Mouse (Mus musculus) forebrain, embryonic 11.5 days (tissue): ENCODE results near the gene Pip5k1a. TPM values are rescaled to one million over a fixed set of nuclear protein-coding genes. Genes with fewer than 3 reads are reported as not detected.
A peak's percentile ranks its signal among the peaks of the same experiment; 100 is the strongest.
"Not testable (repeated sequence)": the region's sequence is repeated elsewhere in the genome, so short reads cannot be mapped to it uniquely, and the experiment has no call there.

Source experiments
- ATAC-seq: fragments of 200-750 bp; cut with Nextera tagmentation; replicated peaks from 2 replicates; pipeline ENCODE4 v1.8.0; 2017; ENCODE audit warnings: moderate TSS enrichment; ENCODE audit not compliant: low FRiP score
- DNase-seq: peaks from one replicate; pipeline ENCODE4 v3.0.0-alpha.2; 2017; ENCODE audit warnings: low spot score
- H3K27ac ChIP-seq: fragments of 300-500 bp; sonication (generic); 2 replicates; pipeline ENCODE4 v1.5.1; 2014; ENCODE audit warnings: low read depth, low read length
- H3K27me3 ChIP-seq: fragments of 300-500 bp; sonication (generic); 2 replicates; pipeline ENCODE4 v1.6.1; 2014; ENCODE audit warnings: mild to moderate bottlenecking, low read length, mixed read lengths; ENCODE audit not compliant: control insufficient read depth, insufficient read depth
- H3K36me3 ChIP-seq: fragments of 300-500 bp; sonication (generic); 2 replicates; pipeline ENCODE4 v1.6.1; 2014; ENCODE audit warnings: mild to moderate bottlenecking, low read length, moderate library complexity, mixed read lengths; ENCODE audit not compliant: control insufficient read depth, insufficient read depth
- H3K4me1 ChIP-seq: fragments of 300-500 bp; sonication (generic); replicated peaks from 2 replicates; pipeline ENCODE4 v1.6.1; 2014; ENCODE audit warnings: low read length, mixed read lengths; ENCODE audit not compliant: control insufficient read depth, insufficient read depth
- H3K4me2 ChIP-seq: fragments of 300-500 bp; sonication (generic); 2 replicates; pipeline ENCODE4 v1.6.1; 2014; ENCODE audit warnings: low read depth, mild to moderate bottlenecking, low read length, moderate library complexity, mixed read lengths; ENCODE audit not compliant: severe bottlenecking
- H3K4me3 ChIP-seq: fragments of 300-500 bp; sonication (generic); 2 replicates; pipeline ENCODE4 v1.5.1; 2014; ENCODE audit warnings: low read depth, low read length
- H3K9ac ChIP-seq: fragments of 300-500 bp; sonication (generic); 2 replicates; pipeline ENCODE4 v1.6.1; 2014; ENCODE audit warnings: low read length
- H3K9me3 ChIP-seq: fragments of 300-500 bp; sonication (generic); 2 replicates; pipeline ENCODE4 v1.6.1; 2016; ENCODE audit warnings: low read length, mixed read lengths; ENCODE audit not compliant: control insufficient read depth
- WGBS: fragments of 180-500 bp; shearing (Covaris S2); extraction: QIAGEN DNeasy Blood & Tissue Kit; methylation state at CpG from one replicate; pipeline ENCODE4 v1.1.7; 2014; 5-methylcytosine and 5-hydroxymethylcytosine counted together
- polyA plus RNA-seq: library from polyadenylated mRNA; unstranded; fragments of >200 nt; fragmentation: Nextera tagmentation; extraction: Ambion mirVana; gene quantifications from 2 replicates; pipeline ENCODE4 v1.2.1, GENCODE M21; 2014

Pip5k1a gene
- polyA plus RNA-seq, 1 experiment from 2014 or later, result 13.7 TPM

DNA sequence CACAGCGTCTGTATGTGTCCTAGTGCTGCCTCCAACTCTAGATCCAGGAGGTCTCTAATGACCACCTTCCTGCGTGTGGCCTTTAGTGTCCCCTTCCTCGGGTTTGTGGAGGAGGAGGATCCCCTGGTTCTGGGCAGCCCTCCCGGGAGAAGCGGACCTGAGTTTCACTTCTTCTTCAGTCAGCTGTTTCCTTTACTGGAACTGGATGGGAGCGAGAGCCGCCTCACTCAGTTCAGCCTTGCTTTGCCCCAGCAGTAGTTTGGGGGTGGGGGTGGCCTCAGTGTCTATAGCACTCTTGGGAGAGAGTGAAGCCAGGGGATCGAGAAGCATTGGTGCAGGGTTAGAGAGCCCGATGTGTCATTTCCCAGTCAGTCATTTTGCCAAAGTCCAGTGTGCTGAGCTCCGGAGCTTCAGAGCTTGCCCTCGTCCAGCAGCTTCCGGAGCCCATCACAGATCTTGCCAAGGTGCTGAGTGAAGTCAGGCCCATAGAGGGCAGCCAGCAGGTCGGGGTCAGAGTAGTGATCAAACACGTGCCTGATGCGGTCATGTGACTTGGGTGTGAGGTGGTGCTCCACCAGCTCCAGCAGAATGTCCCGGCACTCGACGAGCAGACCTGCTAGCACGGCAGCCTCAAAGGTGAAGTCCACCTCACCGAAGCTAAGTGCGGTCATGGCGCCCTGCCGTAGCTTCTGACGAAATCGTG is 33.0 kb upstream of the Pip5k1a start:
- WGBS, result 76% methylated on average over 25 of the region's 25 CpGs

DNA sequence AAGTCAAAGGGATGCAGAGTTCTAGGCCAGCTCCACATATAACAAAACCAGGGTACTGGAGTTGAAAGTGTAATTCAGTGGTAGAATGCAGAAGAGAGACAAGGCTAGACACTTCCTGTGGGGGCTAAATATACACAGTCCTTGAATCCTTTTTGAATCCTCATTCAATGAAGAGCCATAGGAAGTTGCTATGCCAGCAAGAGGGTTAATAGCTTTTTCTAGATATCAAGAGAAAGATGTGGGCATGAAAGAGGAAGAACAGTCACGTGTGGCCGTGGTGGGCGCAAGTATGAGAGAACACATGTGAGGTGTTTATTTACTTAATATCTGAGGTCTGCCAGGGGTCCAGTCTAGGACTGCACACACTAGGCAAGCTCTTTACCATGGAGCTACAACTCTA is 29.6 kb upstream of the Pip5k1a start:
- ATAC-seq (no peak), DNase-seq (no peak)
- Histone ChIP-seq H3K36me3 (no peaks in the 10 kb centered on the region), H3K9me3 (no peaks in the 10 kb centered on the region), H3K27me3 (no peaks in the 10 kb centered on the region), H3K9ac (no peak overlapping the region), H3K4me3 (no peak overlapping the region), H3K4me2 (no peak overlapping the region), H3K27ac (no peak overlapping the region), H3K4me1 (0 out of 2 replicates have a peak, but pooled peaks cover 7% of the 10 kb centered on the region)
- WGBS, result 89% methylated on average over 3 of the region's 3 CpGs

More for the DNA sequence above, 33.0 kb upstream of the Pip5k1a start:
- DNase-seq, result no peak
- Histone ChIP-seq H3K4me1 (0 out of 2 replicates have a peak, but pooled peaks cover 2% of the 10 kb centered on the region), H3K9me3 (no peaks in the 10 kb centered on the region), H3K4me3 (no peak overlapping the region), H3K27ac (no peak overlapping the region), H3K4me2 (no peak overlapping the region), H3K27me3 (no peaks in the 10 kb centered on the region), H3K36me3 (no peaks in the 10 kb centered on the region), H3K9ac (no peak overlapping the region)
- ATAC-seq, result no peak

DNA sequence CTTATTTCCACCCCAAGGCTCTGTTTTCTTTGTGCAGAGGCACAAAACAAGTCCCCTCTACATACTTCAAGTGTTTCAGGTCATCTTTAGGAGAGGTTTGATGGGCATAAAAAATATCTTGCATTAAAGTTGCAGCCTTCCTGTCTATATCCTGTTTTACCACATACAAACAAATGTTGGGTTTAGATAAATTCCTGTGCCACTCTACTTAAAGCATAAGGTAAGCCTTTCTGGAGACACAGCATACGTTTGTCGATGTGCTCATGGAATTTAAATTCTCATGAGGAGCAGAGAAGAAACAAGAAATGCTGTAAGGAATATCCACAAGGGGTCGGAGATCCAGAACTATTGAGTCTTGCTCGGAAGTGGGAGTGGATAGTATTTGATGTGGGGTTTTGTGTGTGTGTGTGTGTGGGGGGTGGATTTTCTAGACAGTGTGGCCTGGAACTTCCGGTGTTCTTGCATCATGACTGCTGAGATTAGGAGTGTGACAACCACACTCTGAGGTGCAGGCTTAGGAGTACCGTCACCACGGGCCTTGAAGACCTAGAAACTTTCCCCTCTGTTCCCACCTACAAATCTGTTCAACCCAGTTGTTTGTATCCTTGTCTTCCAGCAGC is 28.8 kb upstream of the Pip5k1a start:
- Histone ChIP-seq H3K4me2 (peak overlapping the region; percentile 32; the same call in 1 of the 2 replicates), H3K9ac (no peak overlapping the region), H3K9me3 (no peaks in the 10 kb centered on the region), H3K36me3 (no peaks in the 10 kb centered on the region), H3K4me1 (0 out of 2 replicates have a peak, but pooled peaks cover 7% of the 10 kb centered on the region), H3K4me3 (no peak overlapping the region), H3K27me3 (no peaks in the 10 kb centered on the region), H3K27ac (no peak overlapping the region)
- DNase-seq (no peak), ATAC-seq (no peak)
- 89% methylated on average over 7 of the region's 7 CpGs for WGBS

DNA sequence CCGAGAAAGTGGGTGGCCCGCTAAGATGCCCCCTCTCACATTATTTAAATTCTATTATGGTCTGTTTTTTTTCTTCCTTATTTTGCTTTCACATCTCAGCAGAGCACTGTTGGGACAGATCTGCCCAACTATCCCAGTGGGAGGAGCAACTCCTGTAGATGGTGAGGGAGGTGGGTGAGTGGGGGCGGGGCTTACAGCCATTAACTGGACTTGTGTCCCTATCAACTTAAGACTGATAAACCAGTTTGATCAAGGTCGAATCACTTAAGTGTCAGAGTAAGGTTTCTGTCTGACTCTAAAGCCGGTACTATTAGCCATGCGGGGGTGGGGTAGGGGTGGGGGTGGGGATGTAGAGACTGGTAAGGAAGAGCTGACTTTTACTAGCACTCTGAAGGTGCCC is 28.3 kb upstream of the Pip5k1a start:
- DNase-seq (no peak), ATAC-seq (0 out of 2 replicates have a peak, but pooled peaks have one; percentile 22)
- no peak overlapping the region for H3K9ac ChIP-seq
- 0 out of 2 replicates have a peak, but pooled peaks cover 7% of the 10 kb centered on the region for H3K4me1 ChIP-seq
- H3K9me3 ChIP-seq, result no peaks in the 10 kb centered on the region
- H3K27me3 ChIP-seq, result no peaks in the 10 kb centered on the region
- peak overlapping the region; percentile 32 for H3K4me2 ChIP-seq
- peak overlapping the region; percentile 17; the same call in 1 of the 2 replicates for H3K4me3 ChIP-seq
- H3K27ac ChIP-seq, result no peak overlapping the region
- 43% methylated on average over 6 of the region's 6 CpGs for WGBS
- H3K36me3 ChIP-seq, result no peaks in the 10 kb centered on the region

DNA sequence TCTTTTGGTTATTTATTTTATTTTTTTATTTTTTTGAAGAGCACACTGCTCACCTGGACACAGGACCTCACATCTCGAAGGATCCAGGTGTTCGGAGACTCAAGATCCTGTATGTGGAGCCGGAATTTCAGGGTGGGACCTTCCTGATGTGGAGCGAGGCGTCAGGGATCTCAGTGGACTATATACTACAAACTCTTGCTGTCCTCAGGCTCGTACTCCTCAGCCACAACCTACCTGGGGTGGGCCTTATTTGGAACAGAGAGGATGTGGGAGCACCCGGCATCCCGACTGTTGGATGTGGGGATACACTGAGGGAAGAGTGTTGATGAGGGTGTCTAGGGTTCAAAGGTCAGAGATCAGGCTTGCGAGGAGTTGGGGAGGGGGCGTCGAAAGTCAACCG is 27.4 kb upstream of the Pip5k1a start:
- not testable (repeated sequence) for H3K36me3 ChIP-seq, H3K9ac ChIP-seq, H3K4me2 ChIP-seq, H3K27me3 ChIP-seq, H3K9me3 ChIP-seq, H3K27ac ChIP-seq, H3K4me3 ChIP-seq, H3K4me1 ChIP-seq, DNase-seq
- ATAC-seq, result peak; percentile 40
- no CpG with 5 or more reads among the region's 12 CpGs for WGBS

DNA sequence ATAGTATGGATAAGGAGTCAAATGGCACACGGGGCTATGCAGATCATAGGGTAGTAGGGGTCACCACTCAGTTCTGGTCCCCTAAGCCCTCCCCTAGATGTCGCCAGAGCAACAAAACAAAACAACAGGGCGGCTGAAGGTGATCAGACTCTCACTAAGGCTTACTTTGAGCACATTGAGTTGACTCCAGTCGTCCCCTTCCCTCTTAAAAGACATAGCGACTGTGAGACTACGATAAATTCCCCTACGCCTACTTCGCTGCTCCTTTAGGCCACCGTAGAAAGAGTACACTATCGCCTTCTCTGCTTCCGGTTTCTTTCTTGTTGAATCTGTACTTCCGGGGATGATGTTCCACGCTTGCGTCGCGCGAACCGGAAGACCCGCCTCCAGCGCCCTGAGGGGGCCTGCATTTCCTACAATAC is 27.0 kb upstream of the Pip5k1a start, which contains the start of the genes Scnm1 and Lysmd1:
TSS of gene Scnm1 (minus strand) at position 332 of the 422 bp plus-strand sequence.
TSS of gene Lysmd1 (plus strand) at position 409 of the 422 bp plus-strand sequence.
- no peaks in the 10 kb centered on the region for H3K9me3 ChIP-seq
- ATAC-seq (peak; percentile 90), DNase-seq (peak; percentile 92)
- 0 out of 2 replicates have a peak, but pooled peaks cover 7% of the 10 kb centered on the region for H3K4me1 ChIP-seq
- H3K27ac ChIP-seq, result 0 out of 2 replicates have a peak within 1 kb of the TSS, but pooled peaks have one; percentile 14
- no peaks in the 10 kb centered on the region for H3K27me3 ChIP-seq
- H3K9ac ChIP-seq, result peak within 1 kb of the TSS; percentile 70
- peak within 1 kb of the TSS; percentile 56 for H3K4me3 ChIP-seq
- H3K4me2 ChIP-seq, result peak within 1 kb of the TSS; percentile 90
- 1% methylated on average over 20 of the region's 20 CpGs for WGBS
- no peaks in the 10 kb centered on the region for H3K36me3 ChIP-seq

DNA sequence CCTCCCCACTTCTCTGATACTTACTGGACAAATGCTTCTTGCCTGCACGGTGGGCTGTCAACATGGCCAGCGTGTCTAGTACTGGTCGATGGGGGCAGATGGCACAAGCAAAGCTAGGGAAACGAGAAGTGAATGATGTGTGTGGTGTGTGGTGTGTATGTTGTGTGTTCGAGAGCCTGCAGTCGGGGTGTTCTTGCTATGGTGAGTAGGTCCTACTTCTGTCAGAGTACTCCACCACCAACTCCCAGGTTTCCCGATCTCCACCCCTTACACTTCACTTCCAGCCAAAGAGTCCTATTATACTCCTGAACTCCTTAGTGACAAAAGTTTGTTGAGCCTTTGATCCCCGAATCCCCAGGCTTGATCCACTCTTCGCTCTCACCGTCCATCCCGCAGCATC is 26.4 kb upstream of the Pip5k1a start:
- H3K9me3 ChIP-seq, result no peaks in the 10 kb centered on the region
- ATAC-seq, result no peak; the same call in 1 of the 2 replicates

DNA sequence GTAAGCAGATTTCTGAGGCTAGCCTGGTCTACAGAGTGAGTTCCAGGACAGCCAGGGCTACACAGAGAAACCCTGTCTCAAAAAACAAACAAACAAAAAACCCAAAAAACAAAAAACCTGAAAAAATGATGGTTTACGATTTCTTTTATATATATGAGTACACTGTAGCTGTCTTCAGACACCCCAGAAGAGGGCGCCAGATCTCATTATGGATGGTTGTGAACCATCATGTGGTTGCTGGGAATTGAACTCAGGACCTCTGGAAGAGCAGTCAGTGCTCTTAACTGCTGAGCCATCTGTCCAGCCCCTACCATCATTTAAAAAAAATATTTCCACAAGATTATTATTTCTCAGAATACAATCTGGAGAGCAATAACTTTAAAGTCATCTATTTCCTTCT is 25.7 kb upstream of the Pip5k1a start:
- 75% methylated on average over 2 of the region's 2 CpGs for WGBS
- H3K4me2 ChIP-seq, DNase-seq, H3K4me1 ChIP-seq, H3K9me3 ChIP-seq, H3K27ac ChIP-seq, ATAC-seq, H3K27me3 ChIP-seq, H3K36me3 ChIP-seq, H3K4me3 ChIP-seq, H3K9ac ChIP-seq: not testable (repeated sequence)

More for the DNA sequence above, 26.4 kb upstream of the Pip5k1a start:
- Histone ChIP-seq H3K27me3 (no peaks in the 10 kb centered on the region), H3K36me3 (no peaks in the 10 kb centered on the region), H3K4me1 (0 out of 2 replicates have a peak, but pooled peaks cover 7% of the 10 kb centered on the region), H3K27ac (0 out of 2 replicates have a peak overlapping the region, but pooled peaks have one; percentile 14), H3K4me3 (peak overlapping the region; percentile 56), H3K4me2 (peak overlapping the region; percentile 90), H3K9ac (peak overlapping the region; percentile 70)
- 58% methylated on average over 11 of the region's 11 CpGs for WGBS
- DNase-seq, result no peak
